Mouse (Mus musculus): ENCODE data around the gene Cpxm1. TPM values are rescaled to one million over a fixed set of nuclear protein-coding genes. Genes with fewer than 3 reads are reported as not detected.
"Not testable (repeated sequence)": the region's sequence is repeated elsewhere in the genome, so short reads cannot be mapped to it uniquely, and the experiment has no call there.

Gene Cpxm1
- polyA plus RNA-seq, 1 experiment from 2014 or later: 110 TPM

DNA sequence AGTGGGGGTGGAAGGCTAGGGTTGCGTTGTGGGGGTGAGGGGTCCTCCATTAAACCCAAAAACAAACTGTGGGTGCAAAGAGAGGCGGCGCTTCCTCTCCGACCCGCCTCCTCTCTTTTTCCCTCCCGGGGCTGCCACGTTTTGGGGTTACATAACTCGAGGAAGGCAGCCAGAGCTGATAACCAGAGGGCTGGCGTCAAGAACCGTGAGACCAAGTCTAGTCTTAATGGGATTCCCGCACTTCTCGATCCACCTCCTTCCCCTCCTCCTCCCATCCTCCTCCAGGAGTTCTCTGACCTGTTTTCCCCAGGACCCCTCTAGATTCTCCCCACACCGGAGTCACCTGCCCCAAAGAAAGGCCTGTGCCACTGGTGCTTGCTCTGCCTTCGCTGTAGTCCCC, 717 bp upstream of the Cpxm1 start:
- Histone ChIP-seq H3K27me3 (peaks cover 3% of the 10 kb centered on the region; the same call in 1 of the 2 replicates), H3K9ac (peak overlapping the region; percentile 89), H3K27ac (peak overlapping the region; percentile 89), H3K9me3 (no peaks in the 10 kb centered on the region), H3K36me3 (peaks cover 28% of the 10 kb centered on the region), H3K4me2 (peak overlapping the region; percentile 88), H3K4me3 (peak overlapping the region; percentile 72), H3K4me1 (peaks cover 25% of the 10 kb centered on the region)
- 14% methylated on average over 14 of the region's 14 CpGs for WGBS
- ATAC-seq (ENCODE audit: insufficient number of reproducible peaks, insufficient read depth, low FRiP score, low TSS enrichment, low read depth): no peak

DNA sequence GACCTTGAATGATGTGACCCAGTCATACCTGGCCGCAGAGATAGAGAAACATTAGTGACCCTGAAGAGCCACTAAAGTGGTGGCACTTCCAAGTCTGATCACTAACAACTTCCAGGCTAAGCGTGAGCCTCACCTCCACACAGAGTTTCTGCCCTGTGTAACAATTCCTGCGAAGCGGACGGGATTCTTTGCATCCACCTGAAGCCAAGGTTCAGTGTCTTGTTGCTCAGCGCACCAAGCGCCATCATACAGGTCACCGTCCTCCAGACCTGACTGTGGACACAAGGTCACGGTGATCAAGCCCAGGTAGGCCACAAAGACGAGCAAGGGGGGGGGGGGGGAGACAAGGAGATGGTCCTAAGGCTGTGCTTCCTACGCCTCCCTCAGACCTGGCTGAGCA, 1.7 kb downstream of the Cpxm1 start:
- WGBS: 94% methylated on average over 11 of the region's 11 CpGs
- H3K4me1 ChIP-seq: peaks cover 21% of the 10 kb centered on the region
- H3K36me3 ChIP-seq: peaks cover 43% of the 10 kb centered on the region
- H3K27me3 ChIP-seq: peaks cover 3% of the 10 kb centered on the region; the same call in 1 of the 2 replicates
- H3K27ac ChIP-seq: no peak overlapping the region
- H3K9me3 ChIP-seq: no peaks in the 10 kb centered on the region
- ATAC-seq (ENCODE audit: insufficient number of reproducible peaks, insufficient read depth, low FRiP score, low TSS enrichment, low read depth): no peak
- H3K4me2 ChIP-seq: no peak overlapping the region
- no peak overlapping the region for H3K9ac ChIP-seq
- no peak overlapping the region for H3K4me3 ChIP-seq

DNA sequence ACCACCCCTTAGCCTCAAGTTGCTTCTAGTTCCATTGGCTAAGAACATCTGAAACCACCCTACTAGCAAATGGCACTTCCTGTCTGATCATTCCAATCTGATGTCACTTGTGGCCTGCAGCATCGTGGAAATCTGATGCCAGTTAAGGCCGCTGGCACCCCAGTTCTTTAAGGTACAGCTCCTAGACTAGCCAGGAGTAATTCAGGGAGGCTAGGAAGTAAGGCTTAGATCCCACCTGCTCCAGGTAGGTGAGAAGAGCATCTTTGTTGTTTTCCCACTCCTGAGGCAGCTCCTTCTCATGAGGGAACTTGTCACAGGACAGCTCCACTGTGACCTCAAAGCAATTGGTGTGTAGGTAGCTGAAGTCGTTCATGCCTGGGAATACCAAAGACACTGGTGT, 4.5 kb downstream of the Cpxm1 start:
- no peaks in the 10 kb centered on the region for H3K27me3 ChIP-seq
- no peaks in the 10 kb centered on the region for H3K9me3 ChIP-seq
- no peak overlapping the region for H3K4me3 ChIP-seq
- H3K4me1 ChIP-seq: peaks cover 12% of the 10 kb centered on the region
- no peak overlapping the region for H3K4me2 ChIP-seq
- ATAC-seq (ENCODE audit: insufficient number of reproducible peaks, insufficient read depth, low FRiP score, low TSS enrichment, low read depth): no peak
- no peak overlapping the region for H3K27ac ChIP-seq
- H3K36me3 ChIP-seq: peaks cover 49% of the 10 kb centered on the region
- 76% methylated on average over 3 of the region's 3 CpGs for WGBS
- H3K9ac ChIP-seq: no peak overlapping the region

DNA sequence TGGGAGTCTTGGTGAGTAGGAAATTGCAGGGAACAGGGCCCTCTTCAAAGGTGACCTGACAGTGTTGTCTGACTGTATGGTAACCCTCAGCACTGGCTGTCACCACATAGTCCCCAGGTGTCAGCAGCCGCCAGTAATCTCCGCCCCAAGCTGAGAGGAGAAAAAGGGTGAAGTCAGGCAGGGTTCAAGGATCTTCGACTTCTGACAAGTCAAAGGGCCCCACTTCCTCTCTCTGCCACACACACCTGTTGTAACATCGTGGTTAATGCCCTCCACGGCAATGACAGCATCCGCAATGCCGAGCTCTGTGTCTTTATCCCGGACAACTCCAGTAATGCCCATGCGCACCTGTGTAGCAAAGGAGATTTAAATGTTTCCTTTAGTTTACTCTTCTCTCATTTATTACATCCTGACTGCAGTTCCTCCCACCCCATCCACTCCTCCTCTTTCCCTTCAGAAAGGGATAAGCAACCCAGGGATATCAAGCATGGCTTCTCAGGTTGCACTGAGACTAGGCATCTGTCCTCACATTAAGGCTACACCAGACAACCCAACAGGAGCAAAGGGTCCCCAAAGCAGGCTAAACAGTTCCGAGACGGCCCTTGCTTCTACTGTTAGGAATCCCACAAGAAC, 6.3 kb downstream of the Cpxm1 start:
- 85% methylated on average over 11 of the region's 11 CpGs for WGBS
- Histone ChIP-seq H3K4me1 (peaks cover 3% of the 10 kb centered on the region; the same call in 1 of the 2 replicates), H3K9ac (no peak overlapping the region), H3K27me3 (0 out of 2 replicates have a peak, but pooled peaks cover 2% of the 10 kb centered on the region), H3K36me3 (peaks cover 49% of the 10 kb centered on the region), H3K27ac (no peak overlapping the region), H3K4me3 (no peak overlapping the region), H3K9me3 (no peaks in the 10 kb centered on the region), H3K4me2 (no peak overlapping the region)
- ATAC-seq (ENCODE audit: insufficient number of reproducible peaks, insufficient read depth, low FRiP score, low TSS enrichment, low read depth): no peak

DNA sequence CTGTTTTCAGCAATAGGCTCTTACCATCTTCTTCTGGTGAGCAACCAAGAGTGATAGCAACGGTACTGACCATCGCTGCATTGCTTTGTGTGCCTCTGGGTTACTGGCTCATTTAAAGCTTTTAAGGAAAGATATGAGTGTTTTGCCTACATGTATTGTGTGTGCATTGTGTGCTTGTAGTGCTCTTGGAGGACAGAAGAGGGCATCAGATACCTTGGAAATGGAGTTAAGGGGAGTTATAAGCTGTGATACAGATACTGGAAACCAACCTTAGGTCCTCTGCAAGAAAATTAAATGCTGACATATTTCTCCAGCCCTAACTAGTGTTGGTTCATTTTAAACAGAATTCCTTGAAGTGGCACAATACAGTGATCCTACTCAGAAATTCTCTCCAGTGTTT, 8.6 kb downstream of the Cpxm1 start:
- WGBS: 77% methylated on average over 2 of the region's 2 CpGs

DNA sequence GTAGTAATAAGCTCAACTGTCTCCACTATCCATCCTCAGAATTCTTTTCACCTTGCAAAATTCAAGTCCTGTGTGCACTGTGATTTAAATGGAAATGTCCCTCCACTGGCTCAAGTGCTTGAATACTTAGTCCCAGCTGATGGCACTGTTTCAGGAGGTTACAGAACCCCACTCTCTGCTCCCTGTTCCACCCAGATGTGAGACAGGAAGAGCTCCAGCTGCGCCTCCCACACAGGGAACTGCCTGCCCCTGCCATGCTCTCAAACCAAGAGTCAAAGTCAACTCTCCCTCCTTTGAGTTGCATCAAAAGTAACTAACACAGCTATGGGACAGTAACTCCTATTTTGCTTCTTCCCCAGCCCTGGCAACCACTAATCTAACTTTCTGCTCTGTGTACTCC, 11.2 kb downstream of the Cpxm1 start:
- H3K36me3 ChIP-seq: peaks cover 11% of the 10 kb centered on the region
- H3K9me3 ChIP-seq: no peaks in the 10 kb centered on the region
- ATAC-seq (ENCODE audit: insufficient number of reproducible peaks, insufficient read depth, low FRiP score, low TSS enrichment, low read depth): no peak
- no peak overlapping the region for H3K9ac ChIP-seq
- 68% methylated on average over 1 of the region's 1 CpGs for WGBS
- no peak overlapping the region for H3K27ac ChIP-seq
- H3K27me3 ChIP-seq: 0 out of 2 replicates have a peak, but pooled peaks cover 4% of the 10 kb centered on the region
- H3K4me3 ChIP-seq: no peak overlapping the region
- H3K4me1 ChIP-seq: 0 out of 2 replicates have a peak, but pooled peaks cover 3% of the 10 kb centered on the region
- H3K4me2 ChIP-seq: no peak overlapping the region

More for the DNA sequence above, 8.6 kb downstream of the Cpxm1 start:
- no peak overlapping the region for H3K4me3 ChIP-seq
- H3K27ac ChIP-seq: no peak overlapping the region
- no peaks in the 10 kb centered on the region for H3K9me3 ChIP-seq
- 0 out of 2 replicates have a peak, but pooled peaks cover 4% of the 10 kb centered on the region for H3K27me3 ChIP-seq
- peaks cover 28% of the 10 kb centered on the region for H3K36me3 ChIP-seq
- ATAC-seq (ENCODE audit: insufficient number of reproducible peaks, insufficient read depth, low FRiP score, low TSS enrichment, low read depth): no peak
- H3K4me2 ChIP-seq: no peak overlapping the region
- no peaks in the 10 kb centered on the region for H3K4me1 ChIP-seq
- H3K9ac ChIP-seq: no peak overlapping the region

DNA sequence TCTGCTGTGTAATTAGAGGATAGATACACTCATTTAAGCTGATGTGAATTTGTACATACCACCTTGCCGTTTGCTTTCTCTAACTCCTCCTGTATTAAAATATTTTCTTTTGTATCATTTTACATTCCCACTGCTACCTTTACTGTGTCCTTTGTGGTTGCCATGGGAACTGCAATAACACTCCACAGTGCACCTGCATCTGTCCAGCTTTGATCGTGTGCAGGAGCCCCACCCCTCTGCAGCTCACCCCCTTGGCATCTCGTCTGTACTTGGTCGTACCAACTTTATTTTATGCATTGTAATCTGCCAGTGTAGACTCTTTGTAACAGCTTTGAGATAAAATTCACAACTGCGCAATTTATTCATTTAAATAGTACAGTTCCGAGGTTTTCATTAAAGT, 13.5 kb downstream of the Cpxm1 start:
- 64% methylated on average over 6 of the region's 6 CpGs for WGBS
- Histone ChIP-seq H3K27ac (no peak overlapping the region), H3K4me1 (0 out of 2 replicates have a peak, but pooled peaks cover 3% of the 10 kb centered on the region), H3K27me3 (0 out of 2 replicates have a peak, but pooled peaks cover 4% of the 10 kb centered on the region), H3K36me3 (no peaks in the 10 kb centered on the region), H3K4me2 (no peak overlapping the region), H3K9me3 (no peaks in the 10 kb centered on the region), H3K4me3 (no peak overlapping the region), H3K9ac (no peak overlapping the region)
- ATAC-seq (ENCODE audit: insufficient number of reproducible peaks, insufficient read depth, low FRiP score, low TSS enrichment, low read depth): no peak

DNA sequence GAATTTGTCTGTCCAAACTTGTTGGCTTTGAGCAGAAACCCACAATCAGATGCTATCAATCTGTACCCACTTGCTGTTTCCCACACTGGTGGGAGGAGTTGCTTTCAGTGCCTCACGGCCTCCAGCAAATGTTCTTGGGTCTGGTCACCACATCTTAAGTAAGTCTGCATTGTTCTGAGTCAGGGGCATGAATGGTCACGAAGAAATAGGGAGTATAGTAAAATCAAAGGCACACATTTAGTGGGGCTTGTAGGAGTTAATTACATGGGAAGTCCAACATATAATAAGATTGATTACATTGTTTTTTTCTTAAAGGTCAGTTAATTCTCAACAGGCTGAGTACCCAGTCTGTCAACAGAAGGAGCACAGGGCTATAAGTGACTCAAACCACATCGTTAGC, 14.2 kb downstream of the Cpxm1 start:
- ATAC-seq (ENCODE audit: insufficient number of reproducible peaks, insufficient read depth, low FRiP score, low TSS enrichment, low read depth): no peak
- H3K9ac ChIP-seq: no peak overlapping the region
- no peaks in the 10 kb centered on the region for H3K36me3 ChIP-seq
- 41% methylated on average over 3 of the region's 3 CpGs for WGBS
- H3K4me3 ChIP-seq: no peak overlapping the region
- H3K27ac ChIP-seq: no peak overlapping the region
- H3K4me2 ChIP-seq: no peak overlapping the region
- H3K27me3 ChIP-seq: 0 out of 2 replicates have a peak, but pooled peaks cover 4% of the 10 kb centered on the region
- 0 out of 2 replicates have a peak, but pooled peaks cover 3% of the 10 kb centered on the region for H3K4me1 ChIP-seq
- no peaks in the 10 kb centered on the region for H3K9me3 ChIP-seq

DNA sequence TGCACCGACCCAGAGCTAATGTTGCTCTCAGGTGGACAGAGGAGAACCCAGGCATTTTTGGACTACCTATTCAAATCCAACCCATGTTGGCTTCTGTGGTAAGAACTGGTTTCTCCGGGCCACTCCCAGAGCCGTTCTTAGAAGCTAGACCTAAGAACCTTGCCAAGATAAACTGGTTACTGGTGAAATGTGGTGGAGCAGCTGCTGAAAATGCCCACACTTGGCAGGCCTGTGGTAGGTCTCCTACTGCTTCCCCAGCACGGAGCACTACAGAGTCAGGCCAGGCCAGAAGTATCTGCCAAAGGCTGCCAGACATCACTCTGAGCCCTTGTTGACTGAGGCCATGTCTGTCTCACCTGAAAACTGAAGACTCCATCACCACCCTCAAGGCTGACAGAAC, 22.4 kb downstream of the Cpxm1 start:
- no peak for ATAC-seq (ENCODE audit: insufficient number of reproducible peaks, insufficient read depth, low FRiP score, low TSS enrichment, low read depth)
- no peaks in the 10 kb centered on the region for H3K36me3 ChIP-seq
- H3K27me3 ChIP-seq: no peaks in the 10 kb centered on the region
- no peak overlapping the region for H3K9ac ChIP-seq
- H3K4me1 ChIP-seq: no peaks in the 10 kb centered on the region
- H3K4me3 ChIP-seq: no peak overlapping the region
- 74% methylated on average over 4 of the region's 4 CpGs for WGBS
- no peak overlapping the region for H3K27ac ChIP-seq
- H3K9me3 ChIP-seq: no peaks in the 10 kb centered on the region
- no peak overlapping the region for H3K4me2 ChIP-seq

DNA sequence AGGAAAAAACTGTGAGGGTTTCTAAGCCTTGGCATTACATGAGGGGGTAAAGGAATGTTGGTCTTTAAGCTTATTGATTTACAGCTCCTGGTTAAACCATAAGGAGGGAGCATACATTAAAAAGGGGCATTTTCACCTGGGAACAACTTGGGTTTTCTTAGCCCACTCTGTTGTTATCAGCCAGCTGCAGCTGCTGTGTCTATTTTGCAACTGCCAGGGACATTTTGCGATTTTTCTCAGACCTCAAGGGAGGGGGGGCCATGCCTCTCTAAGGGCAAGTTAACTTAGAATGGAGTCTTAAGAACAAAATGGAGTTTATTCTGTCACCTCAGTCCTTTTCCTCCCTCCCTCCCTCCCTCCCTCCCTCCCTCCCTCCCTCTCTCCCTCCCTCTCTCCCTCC, 24.3 kb downstream of the Cpxm1 start:
- H3K4me3 ChIP-seq: not testable (repeated sequence)
- WGBS: 62% methylated on average over 1 of the region's 1 CpGs

DNA sequence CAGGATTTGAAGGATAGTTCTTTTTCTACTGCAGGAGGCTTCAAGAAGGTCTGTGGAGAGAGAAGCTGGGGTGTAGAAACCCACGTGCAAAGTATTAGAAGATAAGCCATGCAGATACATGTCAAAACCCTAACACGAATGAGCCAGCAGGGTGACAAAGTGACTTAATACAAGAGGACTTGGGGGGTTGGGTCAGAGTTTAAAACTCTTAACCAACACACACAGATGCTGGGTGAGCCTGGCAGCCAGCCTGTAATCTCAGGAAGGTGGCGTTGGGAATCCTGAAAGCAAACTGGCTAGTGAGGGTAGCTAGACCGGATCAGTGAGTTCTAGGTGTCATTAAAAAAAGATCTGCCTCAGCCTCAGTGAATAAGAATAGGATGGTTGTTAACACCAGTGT, 30.0 kb downstream of the Cpxm1 start:
- 65% methylated on average over 4 of the region's 4 CpGs for WGBS
- H3K9me3 ChIP-seq: no peaks in the 10 kb centered on the region
- peaks cover 11% of the 10 kb centered on the region for H3K4me1 ChIP-seq
- no peaks in the 10 kb centered on the region for H3K36me3 ChIP-seq
- ATAC-seq (ENCODE audit: insufficient number of reproducible peaks, insufficient read depth, low FRiP score, low TSS enrichment, low read depth): no peak
- no peak overlapping the region for H3K9ac ChIP-seq
- no peak overlapping the region for H3K4me2 ChIP-seq
- no peak overlapping the region for H3K27ac ChIP-seq
- H3K4me3 ChIP-seq: no peak overlapping the region
- peaks cover 43% of the 10 kb centered on the region for H3K27me3 ChIP-seq

More for the DNA sequence above, 24.3 kb downstream of the Cpxm1 start:
- H3K4me1 ChIP-seq; H3K36me3 ChIP-seq; H3K4me2 ChIP-seq; H3K27me3 ChIP-seq; ATAC-seq (ENCODE audit: insufficient number of reproducible peaks, insufficient read depth, low FRiP score, low TSS enrichment, low read depth); H3K9ac ChIP-seq; H3K27ac ChIP-seq; H3K9me3 ChIP-seq: not testable (repeated sequence)

All from embryonic facial prominence, embryonic 13.5 days (tissue).